Mouse (Mus musculus) forebrain, embryonic 12.5 days (tissue): ENCODE results near the gene Abcc5. TPM values are rescaled to one million over a fixed set of nuclear protein-coding genes. Genes with fewer than 3 reads are reported as not detected.

ENCODE experiments used
- ATAC-seq: fragments of 200-750 bp; cut with Nextera tagmentation; 2 replicates; pipeline ENCODE4 v1.8.0; 2017; ENCODE audit warnings: moderate TSS enrichment; ENCODE audit not compliant: low FRiP score
- H3K27ac ChIP-seq: fragments of 300-500 bp; sonication (generic); 2 replicates; pipeline ENCODE4 v1.5.1; 2016; ENCODE audit warnings: mild to moderate bottlenecking
- H3K27me3 ChIP-seq: fragments of 300-500 bp; sonication (generic); 2 replicates; pipeline ENCODE4 v1.6.1; 2016; ENCODE audit warnings: mild to moderate bottlenecking
- H3K36me3 ChIP-seq: fragments of 300-500 bp; sonication (generic); replicated peaks from 2 replicates; pipeline ENCODE4 v1.6.1; 2016; ENCODE audit warnings: mild to moderate bottlenecking
- H3K4me1 ChIP-seq: fragments of 300-500 bp; sonication (generic); 2 replicates; pipeline ENCODE4 v1.6.1; 2016
- H3K4me2 ChIP-seq: fragments of 300-500 bp; sonication (generic); 2 replicates; pipeline ENCODE4 v1.6.1; 2016; ENCODE audit warnings: mild to moderate bottlenecking, moderate library complexity
- H3K4me3 ChIP-seq: fragments of 300-500 bp; sonication (generic); replicated peaks from 2 replicates; pipeline ENCODE4 v1.5.1; 2016; ENCODE audit warnings: mild to moderate bottlenecking
- H3K9ac ChIP-seq: fragments of 300-500 bp; sonication (generic); 2 replicates; pipeline ENCODE4 v1.6.1; 2016; ENCODE audit warnings: mild to moderate bottlenecking
- H3K9me3 ChIP-seq: fragments of 300-500 bp; sonication (generic); 2 replicates; pipeline ENCODE4 v1.6.1; 2016
- WGBS: fragments of 180-500 bp; shearing (Covaris S2); methylation state at CpG from one replicate; pipeline ENCODE4 v1.1.7; 2016; 5-methylcytosine and 5-hydroxymethylcytosine counted together
- polyA plus RNA-seq: library from polyadenylated mRNA; unstranded; fragments of >200 nt; fragmentation: Nextera tagmentation; extraction: Ambion mirVana; gene quantifications from 2 replicates; pipeline ENCODE4 v1.2.1, GENCODE M21; 2016

The Abcc5 gene
- polyA plus RNA-seq, 1 experiment from 2014 or later, result 102 TPM

- 93% methylated on average over 8 of the region's 8 CpGs for WGBS
- no peak overlapping the region for H3K4me3 ChIP-seq
- no peak overlapping the region for H3K27ac ChIP-seq
- H3K4me2 ChIP-seq, result no peak overlapping the region
- ATAC-seq, result no peak
- no peaks in the 10 kb centered on the region for H3K4me1 ChIP-seq
- no peaks in the 10 kb centered on the region for H3K9me3 ChIP-seq
- peaks cover 67% of the 10 kb centered on the region for H3K36me3 ChIP-seq
- H3K27me3 ChIP-seq, result no peaks in the 10 kb centered on the region
- no peak overlapping the region for H3K9ac ChIP-seq
These were observed 91.3 kb downstream of the Abcc5 start for GRCm38 (mm10) chr16:20334918-20335317.

DNA sequence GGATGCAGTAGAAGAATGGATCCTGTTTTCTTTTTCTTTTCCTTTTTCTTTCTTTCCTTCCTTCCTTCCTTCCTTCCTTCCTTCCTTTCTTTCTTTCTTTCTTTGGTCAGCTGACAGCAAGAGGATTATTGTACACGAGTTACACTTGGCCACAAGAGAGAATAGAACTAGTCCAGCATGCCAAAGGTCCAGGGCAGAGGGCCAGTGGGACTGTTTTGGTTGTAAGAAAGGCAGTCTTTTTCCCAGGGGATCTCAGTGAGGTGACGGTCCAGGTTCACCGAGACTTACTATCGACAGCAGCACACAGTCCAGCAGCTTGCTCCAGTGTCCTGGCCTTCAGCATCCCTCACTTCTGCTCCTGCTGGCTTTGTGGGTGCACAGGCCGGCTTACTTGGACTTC is 97.9 kb downstream of the Abcc5 start:
- WGBS, result 90% methylated on average over 5 of the region's 5 CpGs
- Histone ChIP-seq H3K4me2 (no peak overlapping the region), H3K36me3 (peaks cover 34% of the 10 kb centered on the region), H3K27me3 (no peaks in the 10 kb centered on the region), H3K4me1 (no peaks in the 10 kb centered on the region), H3K9ac (no peak overlapping the region), H3K9me3 (no peaks in the 10 kb centered on the region), H3K4me3 (no peak overlapping the region), H3K27ac (no peak overlapping the region)
- no peak for ATAC-seq

- Histone ChIP-seq H3K27ac (no peak within 1 kb of the TSS), H3K36me3 (peaks cover 13% of the 10 kb centered on the region), H3K4me1 (no peaks in the 10 kb centered on the region), H3K9me3 (no peaks in the 10 kb centered on the region), H3K9ac (no peak within 1 kb of the TSS), H3K4me3 (no peak within 1 kb of the TSS), H3K27me3 (no peaks in the 10 kb centered on the region), H3K4me2 (no peak within 1 kb of the TSS)
- ATAC-seq, result no peak
- WGBS, result 73% methylated on average over 5 of the region's 5 CpGs
These were observed 100.9 kb downstream of the Abcc5 start, which contains the start of gene Cyp2ab1 for GRCm38 (mm10) chr16:20325286-20325685. Gene Cyp2ab1 (minus strand): TSS chr16:20325404.

DNA sequence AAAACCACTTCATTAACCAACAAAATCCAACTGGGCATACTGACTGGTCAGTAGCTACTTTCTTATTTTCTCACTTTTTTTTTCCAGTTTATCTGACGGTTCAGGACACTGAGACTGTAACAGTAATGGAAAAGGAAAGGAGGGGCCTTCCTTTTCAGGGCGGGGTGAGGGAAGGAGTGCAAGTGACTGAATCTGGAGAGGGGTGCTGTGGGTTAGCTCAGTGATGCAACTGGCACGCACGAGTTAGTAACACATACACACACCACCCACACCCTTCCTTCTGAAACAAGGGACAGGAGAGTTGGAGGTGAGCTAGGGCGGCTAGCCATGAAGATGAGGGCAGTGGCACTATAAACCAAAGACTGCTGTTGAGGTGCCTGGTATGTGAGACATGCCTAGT is 102.3 kb downstream of the Abcc5 start:
- 84% methylated on average over 5 of the region's 5 CpGs for WGBS
- no peaks in the 10 kb centered on the region for H3K4me1 ChIP-seq

DNA sequence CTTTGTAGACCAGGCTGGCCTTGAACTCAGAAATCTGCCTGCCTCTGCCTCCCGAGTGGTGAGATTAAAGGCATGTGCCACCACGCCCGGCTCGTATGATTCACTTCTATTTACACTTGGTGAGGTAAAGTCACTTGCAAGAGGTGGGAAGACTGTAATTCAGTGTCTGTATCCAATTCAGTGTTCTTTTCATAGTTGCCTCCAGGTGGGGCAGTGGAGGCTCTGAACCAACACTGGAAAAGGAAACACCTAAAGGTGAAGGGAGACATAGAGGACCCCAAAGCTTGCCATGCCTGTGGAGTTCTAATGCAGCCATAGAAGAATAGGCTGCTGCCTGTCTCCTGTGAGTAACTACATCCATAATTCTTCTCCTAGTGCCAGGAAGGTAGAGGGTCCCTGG is 103.9 kb downstream of the Abcc5 start:
- no peak overlapping the region for H3K9ac ChIP-seq
- no peak overlapping the region for H3K27ac ChIP-seq
- no peak overlapping the region for H3K4me2 ChIP-seq
- no peaks in the 10 kb centered on the region for H3K4me1 ChIP-seq
- no peaks in the 10 kb centered on the region for H3K36me3 ChIP-seq
- no peak overlapping the region for H3K4me3 ChIP-seq
- WGBS, result 95% methylated on average over 4 of the region's 4 CpGs
- ATAC-seq, result no peak
- no peaks in the 10 kb centered on the region for H3K9me3 ChIP-seq
- H3K27me3 ChIP-seq, result no peaks in the 10 kb centered on the region

More for the DNA sequence above, 102.3 kb downstream of the Abcc5 start:
- Histone ChIP-seq H3K27me3 (no peaks in the 10 kb centered on the region), H3K4me3 (no peak overlapping the region), H3K27ac (no peak overlapping the region), H3K4me2 (no peak overlapping the region), H3K9me3 (no peaks in the 10 kb centered on the region), H3K9ac (no peak overlapping the region), H3K36me3 (peaks cover 4% of the 10 kb centered on the region)
- ATAC-seq, result no peak

DNA sequence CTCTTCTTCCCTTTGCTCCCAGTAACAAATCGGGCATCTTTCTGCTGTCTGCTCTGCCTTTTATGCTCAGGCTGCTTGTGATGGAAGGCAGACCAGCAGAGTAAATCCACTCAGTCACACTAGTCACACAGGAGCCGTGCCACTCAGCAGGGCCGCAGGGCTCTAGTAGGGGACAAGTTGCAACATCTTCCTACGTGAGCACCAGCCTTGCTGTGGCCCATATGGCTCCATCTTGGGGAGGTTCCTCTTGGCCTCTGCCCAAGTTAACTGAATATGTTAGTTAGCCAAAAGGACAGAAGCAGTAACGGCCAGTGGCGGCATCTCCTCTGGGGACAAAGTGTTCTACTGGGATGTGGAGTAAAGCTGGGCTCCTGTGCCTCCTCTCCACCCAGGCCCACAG is 109.4 kb downstream of the Abcc5 start:
- Histone ChIP-seq H3K4me2 (no peak overlapping the region), H3K36me3 (no peaks in the 10 kb centered on the region), H3K4me3 (no peak overlapping the region), H3K9ac (no peak overlapping the region), H3K9me3 (no peaks in the 10 kb centered on the region), H3K27ac (no peak overlapping the region), H3K27me3 (no peaks in the 10 kb centered on the region), H3K4me1 (no peaks in the 10 kb centered on the region)
- WGBS, result 93% methylated on average over 6 of the region's 6 CpGs
- no peak for ATAC-seq

DNA sequence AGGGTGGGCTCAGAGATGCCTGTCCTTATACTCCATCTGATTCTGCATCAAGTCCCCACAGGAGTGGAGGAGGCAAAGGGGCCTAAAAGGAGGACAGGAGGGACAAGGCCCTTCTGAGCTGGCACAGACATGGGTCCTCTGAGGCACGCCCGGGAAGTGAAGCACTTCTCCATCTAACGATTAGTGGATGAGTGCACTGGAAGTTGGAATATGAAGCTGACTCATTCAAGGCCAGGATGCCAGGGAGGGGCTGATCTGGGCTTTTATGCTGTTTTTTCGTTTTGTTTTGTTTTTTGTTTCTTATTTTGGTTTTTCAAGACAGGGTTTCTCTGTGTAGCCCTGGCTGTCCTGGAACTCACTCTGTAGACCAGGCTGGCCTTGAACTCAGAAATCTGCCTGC is 110.9 kb downstream of the Abcc5 start:
- H3K36me3 ChIP-seq, result no peaks in the 10 kb centered on the region
- H3K4me2 ChIP-seq, result no peak overlapping the region
- no peak for ATAC-seq
- H3K27me3 ChIP-seq, result no peaks in the 10 kb centered on the region
- H3K27ac ChIP-seq, result no peak overlapping the region
- WGBS, result 85% methylated on average over 4 of the region's 4 CpGs
- no peak overlapping the region for H3K9ac ChIP-seq
- no peaks in the 10 kb centered on the region for H3K4me1 ChIP-seq
- no peaks in the 10 kb centered on the region for H3K9me3 ChIP-seq
- no peak overlapping the region for H3K4me3 ChIP-seq

GRCm38 (mm10) chr16:20312272-20312671 is 113.9 kb downstream of the Abcc5 start:
- H3K4me1 ChIP-seq, result no peaks in the 10 kb centered on the region
- no peak overlapping the region for H3K9ac ChIP-seq
- no peaks in the 10 kb centered on the region for H3K9me3 ChIP-seq
- H3K27ac ChIP-seq, result no peak overlapping the region
- H3K27me3 ChIP-seq, result no peaks in the 10 kb centered on the region
- no peak overlapping the region for H3K4me2 ChIP-seq
- WGBS, result 74% methylated on average over 14 of the region's 14 CpGs
- no peaks in the 10 kb centered on the region for H3K36me3 ChIP-seq
- ATAC-seq, result no peak
- no peak overlapping the region for H3K4me3 ChIP-seq

DNA sequence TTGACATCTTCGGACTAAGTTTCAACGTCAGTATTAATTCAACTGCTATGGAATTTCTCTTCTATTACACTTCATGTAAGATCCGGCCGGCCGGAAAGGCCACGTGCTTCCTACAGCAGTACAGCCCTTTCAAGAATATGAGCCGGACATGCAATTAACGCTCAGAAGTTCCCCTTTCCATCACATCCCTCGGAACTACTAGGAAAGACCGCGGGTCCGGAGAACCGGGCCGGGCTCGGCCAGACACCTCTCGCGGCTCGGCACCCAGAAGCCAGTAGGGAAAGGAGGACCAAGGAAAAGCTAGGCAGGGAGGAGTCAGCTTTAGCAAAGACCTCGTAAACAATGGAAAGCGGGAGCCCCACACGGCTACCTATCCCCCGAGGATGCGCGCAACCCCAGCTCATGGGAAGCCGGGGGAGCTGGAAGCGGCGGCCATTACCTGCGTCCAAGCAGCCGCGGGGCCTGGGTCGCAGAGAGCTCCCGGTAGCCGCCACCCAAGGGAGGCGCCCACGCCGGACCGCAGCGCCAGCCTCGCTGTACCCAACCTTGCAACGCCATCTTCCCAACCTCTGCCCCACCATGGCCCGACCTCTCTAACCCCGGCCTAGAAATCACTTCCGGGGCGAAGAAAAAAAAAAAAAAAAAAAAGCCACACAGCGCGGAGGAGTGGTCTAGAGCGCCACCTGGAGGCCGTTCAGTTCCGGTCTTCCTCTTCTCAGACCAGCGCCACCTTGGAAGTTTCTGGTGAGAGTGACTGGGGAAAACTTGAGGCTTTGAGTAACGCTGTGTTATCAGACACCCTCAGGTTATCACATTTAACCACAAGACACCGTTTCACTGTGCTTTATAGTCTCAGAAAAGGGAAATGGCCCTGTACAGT is 124.2 kb downstream of the Abcc5 start, which contains the start of gene Parl:
Parl (minus strand) TSS at position 618 of the 880 bp plus-strand sequence.
- Histone ChIP-seq H3K27me3 (no peaks in the 10 kb centered on the region), H3K27ac (peak within 1 kb of the TSS; percentile 56), H3K9me3 (no peaks in the 10 kb centered on the region), H3K4me3 (peak within 1 kb of the TSS; percentile 84), H3K36me3 (peaks cover 5% of the 10 kb centered on the region), H3K4me2 (peak within 1 kb of the TSS; percentile 79), H3K4me1 (peaks cover 17% of the 10 kb centered on the region), H3K9ac (peak within 1 kb of the TSS; percentile 87)
- peak; percentile 89 for ATAC-seq
- WGBS, result under 1% methylated on average over 52 of the region's 52 CpGs

DNA sequence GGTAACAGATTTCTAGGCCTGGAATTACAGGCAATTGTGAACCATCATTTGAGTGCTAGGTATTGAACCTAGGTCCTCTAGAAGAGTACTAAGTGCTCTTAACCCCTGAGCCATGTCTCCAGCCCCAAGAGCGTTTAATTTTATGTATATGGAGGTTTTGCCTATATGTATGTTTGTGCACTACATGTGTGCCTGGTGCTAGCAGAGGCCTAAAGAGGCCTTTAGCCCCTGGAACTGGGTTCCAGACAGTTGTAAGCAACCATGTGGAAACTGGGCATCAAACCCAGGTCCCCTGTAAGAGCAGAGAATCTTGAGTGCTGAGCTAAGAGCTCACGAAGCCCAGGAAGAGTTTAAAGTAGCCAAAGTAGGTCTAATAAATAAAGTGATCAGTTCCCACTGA is 126.1 kb downstream of the Abcc5 start:
- no peak overlapping the region for H3K27ac ChIP-seq
- H3K4me3 ChIP-seq, result no peak overlapping the region
- H3K9ac ChIP-seq, result no peak overlapping the region; the same call in 1 of the 2 replicates
- no peaks in the 10 kb centered on the region for H3K9me3 ChIP-seq
- peaks cover 23% of the 10 kb centered on the region for H3K36me3 ChIP-seq
- H3K4me2 ChIP-seq, result no peak overlapping the region
- H3K4me1 ChIP-seq, result peaks cover 17% of the 10 kb centered on the region
- no peak for ATAC-seq
- WGBS, result 93% methylated on average over 2 of the region's 2 CpGs
- H3K27me3 ChIP-seq, result no peaks in the 10 kb centered on the region

Other genes with a start within 250 kb of the Abcc5 start
- gene Map6d1, start 185.0 kb downstream of the Abcc5 start, polyA plus RNA-seq, result 1.4 and 1.8 TPM in 2 replicates
- 95.5 and 100 TPM in 2 replicates for gene Parl, start 124.0 kb downstream of the Abcc5 start, polyA plus RNA-seq
- gene Cyp2ab1, start 101.0 kb downstream of the Abcc5 start, polyA plus RNA-seq, result not detected in 2 replicates
- gene Eif2b5, start 72.4 kb upstream of the Abcc5 start, polyA plus RNA-seq, result 120 and 125 TPM in 2 replicates
- 43.9 and 51.2 TPM in 2 replicates for gene Dvl3, start 90.6 kb upstream of the Abcc5 start, polyA plus RNA-seq
- gene Ap2m1, start 109.1 kb upstream of the Abcc5 start, polyA plus RNA-seq, result 834 and 882 TPM in 2 replicates
- gene Abcf3, start 122.2 kb upstream of the Abcc5 start, polyA plus RNA-seq, result 60.9 and 74.3 TPM in 2 replicates
- 2.0 and 2.8 TPM in 2 replicates for gene Vwa5b2, start 163.1 kb upstream of the Abcc5 start, polyA plus RNA-seq
- 18.9 and 22.5 TPM in 2 replicates for gene Eef1akmt4, start 185.2 kb upstream of the Abcc5 start, polyA plus RNA-seq
- not detected in 2 replicates for gene Gm49333, start 185.2 kb upstream of the Abcc5 start, polyA plus RNA-seq
- gene Alg3, start 185.3 kb upstream of the Abcc5 start, polyA plus RNA-seq, result 40.1 and 41.5 TPM in 2 replicates
- 7.4 and 7.9 TPM in 2 replicates for gene Camk2n2, start 194.9 kb upstream of the Abcc5 start, polyA plus RNA-seq
- 7.2 and 8.5 TPM in 2 replicates for gene Ece2, start 203.4 kb upstream of the Abcc5 start, polyA plus RNA-seq
- 445 and 466 TPM in 2 replicates for gene Psmd2, start 225.3 kb upstream of the Abcc5 start, polyA plus RNA-seq
- 190 and 211 TPM in 2 replicates for gene Eif4g1, start 241.9 kb upstream of the Abcc5 start, polyA plus RNA-seq